Mouse (Mus musculus) CD4-positive helper T cell, adult 2 months (primary cell): ENCODE data around the gene Gatd1.
"Not testable (repeated sequence)": the region's sequence is repeated elsewhere in the genome, so short reads cannot be mapped to it uniquely, and the experiment has no call there.

Experiments
- DNase-seq: peaks from one replicate; pipeline ENCODE4 v3.0.0-alpha.2; 2012; ENCODE audit warnings: low read depth, missing footprints, low spot score

The Gatd1 gene

DNA sequence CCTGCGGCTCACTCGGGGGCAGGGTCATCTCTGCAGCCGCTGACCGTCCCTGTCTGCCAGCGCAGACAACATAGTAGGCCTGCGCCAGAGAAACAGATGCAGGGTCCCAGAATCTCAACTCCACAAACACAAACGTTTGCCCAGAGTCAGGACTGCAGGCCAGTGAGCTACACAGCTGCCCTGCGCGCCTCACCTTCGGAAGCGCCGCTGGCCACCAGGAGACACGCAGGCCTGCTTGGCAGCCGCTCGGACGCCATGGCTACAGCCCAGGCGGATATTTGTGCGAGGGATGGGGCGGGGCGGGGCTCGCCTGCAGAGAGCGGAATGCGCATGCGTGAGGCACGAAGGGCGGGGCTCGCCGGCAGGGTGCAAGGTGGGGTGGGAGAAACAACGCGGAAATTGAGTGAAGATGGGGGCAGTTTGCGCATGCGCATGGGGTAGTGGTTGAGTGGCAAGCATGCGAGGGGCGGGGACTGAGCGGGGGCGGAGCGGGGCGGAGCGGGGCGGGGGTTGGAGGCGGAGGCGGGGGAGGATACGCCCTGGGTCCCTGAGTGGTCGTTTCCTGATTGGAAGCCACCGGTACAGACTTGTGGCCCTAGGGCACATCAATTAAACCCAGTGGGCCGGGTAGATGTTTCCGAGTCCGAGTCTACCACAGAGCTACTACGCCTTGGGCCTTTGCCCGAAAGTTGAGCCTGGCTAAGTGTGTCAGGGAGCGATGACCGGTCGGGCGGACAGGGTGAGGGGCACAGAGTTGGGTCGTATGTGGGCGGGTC is at the start of gene Gatd1:
Gene Gatd1, minus strand, starts transcription at position 328 of the 776 bp plus-strand sequence.
- peak; percentile 98 for DNase-seq

DNA sequence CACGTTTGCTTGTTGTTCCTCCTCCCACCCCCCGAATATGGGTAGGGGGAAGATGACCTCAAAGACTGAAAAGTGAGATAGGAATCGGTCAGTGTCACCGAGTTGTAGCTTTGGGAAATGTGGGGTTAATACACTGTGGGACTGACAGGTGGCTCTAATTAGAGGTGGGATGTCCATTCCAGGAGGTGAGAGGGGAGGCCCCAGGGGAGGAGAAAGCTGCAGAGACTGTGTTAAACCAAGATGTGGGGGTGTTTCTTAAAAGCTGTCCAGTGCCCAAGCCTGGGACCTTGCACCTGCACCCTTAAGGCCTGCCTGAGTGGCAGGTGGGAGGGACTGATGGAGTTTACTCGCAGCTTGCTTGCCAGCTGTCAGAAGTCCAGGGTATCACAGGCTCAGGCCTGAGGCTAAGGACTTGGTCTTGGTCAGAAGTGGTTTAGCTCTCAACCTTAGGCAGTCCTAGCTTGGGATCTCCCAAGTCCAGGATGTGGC is 48.4 kb upstream of the Gatd1 start:
- no peak for DNase-seq

DNA sequence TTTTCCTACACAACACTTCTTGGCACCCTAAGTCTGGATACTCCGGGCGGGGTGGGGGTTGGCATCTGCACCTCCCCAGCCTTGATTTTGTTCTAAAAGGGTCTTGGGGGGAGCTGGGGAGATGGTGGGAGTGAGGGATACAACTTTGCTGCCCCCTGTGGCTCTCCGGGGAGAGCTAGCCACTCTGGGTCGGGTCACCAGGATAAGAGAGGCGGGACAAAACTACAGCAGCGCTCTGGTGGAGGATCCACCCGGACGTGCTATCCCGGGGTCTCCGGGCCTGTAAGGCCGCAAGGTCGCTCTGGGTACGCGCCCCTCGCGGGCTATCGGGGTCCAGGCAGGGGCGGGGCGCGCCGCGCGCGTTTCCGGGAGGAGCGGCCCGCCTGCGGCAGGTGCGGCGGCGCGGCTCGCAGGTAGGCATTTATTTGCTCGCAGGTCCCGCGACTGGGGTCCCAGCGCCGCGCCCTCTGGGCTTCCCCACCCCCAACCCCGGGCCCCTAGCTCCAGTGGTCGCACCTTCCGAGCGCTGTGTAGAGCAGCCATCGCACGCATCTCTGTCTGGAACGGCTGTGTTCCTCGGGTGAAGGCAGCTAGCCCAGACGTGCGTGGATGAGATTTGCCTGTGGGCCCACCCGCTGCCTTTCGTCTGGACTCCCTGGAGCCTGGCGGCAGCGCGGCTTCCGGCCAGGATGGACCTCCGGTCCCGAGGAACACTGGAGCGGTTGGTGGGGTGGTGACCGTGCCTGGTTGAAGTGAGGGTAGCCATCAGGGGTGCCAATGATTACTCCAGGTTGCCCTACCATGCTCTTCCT is 47.8 kb upstream of the Gatd1 start:
- no peak for DNase-seq

DNA sequence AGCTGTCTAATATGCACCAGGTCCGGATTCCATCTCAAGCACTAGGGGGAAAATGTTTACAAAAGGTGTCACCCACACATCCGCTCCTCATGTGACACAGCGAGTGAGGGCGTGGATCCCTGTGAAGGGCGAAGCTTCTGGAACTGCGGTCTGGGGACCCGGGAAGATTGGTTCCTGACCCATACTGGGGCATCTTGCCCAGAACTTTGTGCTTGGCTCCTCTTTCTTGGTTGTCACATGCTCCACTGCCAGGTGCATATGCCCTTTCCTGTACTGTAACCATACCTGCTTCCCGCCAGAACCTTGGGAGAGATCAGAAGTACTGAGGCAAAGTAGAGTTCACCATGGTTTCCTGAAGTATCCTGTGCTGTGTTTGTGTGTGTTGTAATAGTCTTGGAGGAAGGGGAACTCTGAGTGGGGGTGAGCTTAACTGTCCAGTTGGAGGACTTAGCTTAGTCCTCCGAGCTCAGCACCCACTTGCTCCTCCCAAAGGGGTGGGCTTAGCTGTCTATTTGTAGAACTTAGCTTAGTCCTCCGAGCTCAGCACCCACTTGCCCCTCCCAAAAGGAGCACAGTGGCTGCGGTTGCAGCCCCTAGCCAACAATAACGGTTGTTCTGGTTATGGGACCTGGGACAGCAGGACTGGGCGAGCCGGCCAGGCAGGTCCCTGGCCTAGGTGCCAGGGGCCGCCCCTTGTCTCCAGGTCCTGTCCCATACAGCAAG is 46.6 kb upstream of the Gatd1 start, which contains the start of gene Cracr2b:
Gene Cracr2b, plus strand, starts transcription at position 704 of the 723 bp plus-strand sequence.
- no peak for DNase-seq

DNA sequence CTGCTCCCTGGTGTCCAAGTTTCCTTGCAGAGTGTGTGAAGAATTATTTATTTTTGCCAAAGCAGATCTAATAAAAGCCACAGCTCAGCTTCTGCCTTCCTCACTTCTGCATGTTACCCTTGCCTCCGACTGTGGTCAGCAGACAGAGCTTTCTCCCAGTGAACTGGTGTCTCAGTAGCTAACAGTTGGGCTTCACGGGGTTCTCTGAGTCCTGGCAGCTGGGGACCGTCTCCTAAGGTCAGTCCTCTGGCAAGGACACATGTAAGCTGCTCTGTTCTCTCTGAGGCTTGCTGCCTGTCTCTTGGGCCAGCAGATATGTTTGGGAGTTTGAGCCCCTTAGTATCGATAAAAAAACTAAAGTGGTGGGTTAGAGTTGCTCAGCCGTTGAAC is 46.1 kb upstream of the Gatd1 start:
- DNase-seq: no peak

DNA sequence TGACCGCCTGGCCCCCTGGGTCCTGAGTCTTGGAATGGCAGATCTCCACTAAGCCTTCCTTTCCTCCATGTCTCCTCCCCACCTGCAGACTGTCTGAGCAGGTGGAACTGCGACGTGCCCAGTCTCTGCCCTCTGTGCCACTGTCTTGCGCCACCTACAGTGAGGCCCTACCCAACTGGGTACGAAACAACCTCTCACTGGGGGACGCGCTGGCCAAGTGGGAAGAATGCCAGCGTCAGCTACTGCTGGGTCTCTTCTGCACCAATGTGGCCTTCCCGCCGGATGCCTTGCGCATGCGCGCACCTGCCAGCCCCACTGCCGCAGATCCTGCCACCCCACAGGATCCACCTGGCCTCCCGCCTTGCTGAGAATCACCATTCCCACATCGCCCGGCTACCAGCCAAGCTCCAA is 45.4 kb upstream of the Gatd1 start:
- DNase-seq: no peak

DNA sequence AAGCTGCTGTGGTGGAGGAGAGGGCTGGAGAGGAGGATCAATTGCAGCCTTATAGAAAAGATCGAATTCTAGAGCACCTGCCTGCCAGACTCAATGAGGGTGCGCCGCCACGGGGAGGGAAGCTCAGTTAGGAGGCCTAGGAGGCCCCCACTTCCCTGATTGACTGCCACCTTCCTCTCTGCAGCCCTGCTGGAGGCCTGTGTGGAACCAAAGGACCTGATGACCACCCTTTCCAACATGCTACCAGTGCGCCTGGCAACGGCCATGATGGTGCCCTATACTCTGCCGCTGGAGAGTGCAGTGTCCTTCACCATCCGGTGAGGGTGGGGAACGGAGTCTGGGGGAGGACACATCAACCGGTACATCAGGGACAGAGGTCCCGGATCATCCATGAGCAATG is 44.7 kb upstream of the Gatd1 start:
- DNase-seq: no peak

DNA sequence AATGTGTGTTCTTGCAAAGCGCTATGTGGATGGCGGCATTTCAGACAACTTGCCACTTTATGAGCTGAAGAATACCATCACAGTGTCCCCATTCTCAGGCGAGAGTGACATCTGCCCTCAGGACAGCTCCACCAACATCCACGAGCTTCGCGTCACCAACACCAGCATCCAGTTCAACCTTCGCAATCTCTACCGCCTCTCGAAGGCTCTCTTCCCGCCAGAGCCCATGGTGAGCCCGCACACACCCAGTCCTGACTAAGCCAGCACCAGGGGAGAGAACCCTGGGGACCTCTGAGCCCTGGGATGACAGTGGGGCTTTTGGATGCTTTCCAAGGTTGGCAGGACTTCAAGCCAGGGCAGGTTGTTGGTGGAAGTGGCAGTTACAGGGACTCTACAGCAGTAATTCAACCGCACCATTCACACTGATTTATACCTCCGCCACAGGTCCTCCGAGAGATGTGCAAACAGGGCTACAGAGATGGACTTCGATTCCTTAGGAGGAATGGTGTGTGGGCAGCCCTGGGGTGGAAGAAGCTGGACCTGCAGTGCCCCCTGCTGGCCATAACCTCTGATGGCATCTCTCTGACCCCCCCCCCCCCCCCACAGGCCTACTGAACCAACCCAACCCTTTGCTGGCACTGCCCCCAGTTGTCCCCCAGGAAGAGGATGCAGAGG is 44.2 kb upstream of the Gatd1 start:
- peak; percentile 69 for DNase-seq

DNA sequence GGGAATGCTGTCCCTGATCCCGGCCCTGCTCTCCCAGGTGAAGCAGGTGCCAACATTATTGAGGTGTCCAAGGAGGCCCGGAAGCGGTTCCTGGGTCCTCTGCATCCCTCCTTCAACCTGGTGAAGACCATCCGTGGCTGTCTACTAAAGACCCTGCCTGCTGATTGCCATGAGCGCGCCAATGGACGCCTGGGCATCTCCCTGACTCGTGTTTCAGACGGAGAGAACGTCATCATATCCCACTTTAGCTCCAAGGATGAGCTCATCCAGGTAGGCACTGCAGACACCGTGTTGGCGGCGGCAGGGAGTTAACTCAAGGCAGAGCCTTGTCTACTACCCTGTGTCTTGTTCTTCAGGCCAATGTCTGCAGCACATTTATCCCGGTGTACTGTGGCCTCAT is 43.3 kb upstream of the Gatd1 start:
- DNase-seq: no peak

DNA sequence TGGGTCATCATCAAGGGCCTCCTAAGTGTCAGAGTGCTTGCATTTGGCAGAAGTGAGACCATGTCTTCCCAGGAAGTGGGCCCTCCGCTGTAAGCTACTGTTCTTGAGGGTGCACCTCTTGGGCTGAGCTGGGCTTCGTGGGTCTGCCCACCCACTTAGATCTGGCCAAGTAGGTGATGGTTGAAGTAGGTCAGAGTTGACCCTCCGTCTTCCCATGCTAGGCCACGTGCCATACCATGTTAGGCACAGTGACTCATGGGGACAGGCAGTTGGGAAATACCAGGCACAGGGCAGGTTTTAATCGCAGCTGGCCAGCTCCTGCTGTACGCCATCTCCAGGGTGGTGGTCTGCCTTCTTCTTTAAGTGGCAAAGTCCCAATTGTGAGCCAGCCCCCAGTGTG is 42.8 kb upstream of the Gatd1 start:
- DNase-seq: no peak

DNA sequence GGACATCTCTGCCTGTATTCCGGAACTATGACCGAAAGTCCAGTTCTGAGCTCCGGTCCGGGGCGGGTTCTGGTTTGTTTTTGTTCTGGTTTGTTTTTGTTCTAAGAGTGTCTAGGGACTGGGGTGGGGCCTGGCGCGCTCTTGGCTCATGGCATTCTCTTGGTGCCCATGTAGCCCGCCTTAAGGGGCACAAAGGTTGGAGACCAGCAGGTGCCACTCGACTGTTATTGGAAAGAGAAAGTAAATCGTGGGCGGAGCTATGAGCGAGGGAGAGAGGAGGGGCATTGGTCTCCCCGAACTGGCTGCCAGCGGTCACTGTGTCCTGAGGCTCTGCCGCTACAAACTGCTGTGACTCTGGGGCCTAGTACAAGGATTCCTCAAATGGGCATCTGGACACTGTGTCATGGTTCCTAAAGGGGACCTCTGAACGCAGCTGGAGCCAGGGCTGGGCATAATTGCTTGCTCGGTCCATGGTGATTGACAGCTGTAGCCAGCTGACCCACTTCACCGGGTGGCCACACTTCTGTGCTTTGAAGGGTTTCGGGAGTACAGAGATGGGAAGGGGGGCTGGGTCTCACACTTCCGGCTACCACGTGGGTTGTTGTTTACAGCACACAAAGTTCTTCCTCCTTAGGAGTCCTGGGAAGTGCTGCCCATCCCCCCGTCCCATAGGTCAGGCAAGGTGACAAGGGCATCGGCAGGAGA is 41.8 kb upstream of the Gatd1 start:
- DNase-seq: peak; percentile 74

DNA sequence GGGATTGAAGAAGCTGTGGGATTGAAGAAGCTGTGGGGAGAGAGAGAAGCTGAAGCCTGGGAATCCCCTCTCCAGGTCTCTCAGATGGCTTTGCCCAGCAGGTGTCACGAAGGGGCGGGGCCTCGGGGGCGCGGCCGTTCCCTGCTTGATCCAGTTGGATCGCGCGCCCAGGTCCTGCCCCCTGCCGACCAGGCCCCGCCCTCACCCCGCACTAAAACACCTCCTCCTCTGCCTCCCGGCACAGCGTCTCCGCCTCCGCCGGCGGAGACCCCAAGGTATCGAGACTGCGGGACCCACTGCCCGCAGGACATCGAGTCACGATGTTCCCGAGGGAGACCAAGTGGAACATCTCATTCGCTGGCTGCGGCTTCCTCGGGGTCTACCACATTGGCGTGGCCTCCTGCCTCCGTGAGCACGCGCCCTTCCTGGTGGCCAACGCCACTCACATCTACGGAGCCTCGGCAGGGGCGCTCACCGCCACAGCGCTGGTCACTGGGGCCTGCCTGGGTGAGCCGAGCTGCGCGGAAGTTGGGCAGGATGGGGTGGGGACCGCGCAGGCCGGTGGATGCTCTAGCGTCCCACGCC is 41.1 kb upstream of the Gatd1 start, which contains the start of gene Pnpla2:
Gene Pnpla2, plus strand, starts transcription at position 232 of the 585 bp plus-strand sequence.
- peak; percentile 95 for DNase-seq

DNA sequence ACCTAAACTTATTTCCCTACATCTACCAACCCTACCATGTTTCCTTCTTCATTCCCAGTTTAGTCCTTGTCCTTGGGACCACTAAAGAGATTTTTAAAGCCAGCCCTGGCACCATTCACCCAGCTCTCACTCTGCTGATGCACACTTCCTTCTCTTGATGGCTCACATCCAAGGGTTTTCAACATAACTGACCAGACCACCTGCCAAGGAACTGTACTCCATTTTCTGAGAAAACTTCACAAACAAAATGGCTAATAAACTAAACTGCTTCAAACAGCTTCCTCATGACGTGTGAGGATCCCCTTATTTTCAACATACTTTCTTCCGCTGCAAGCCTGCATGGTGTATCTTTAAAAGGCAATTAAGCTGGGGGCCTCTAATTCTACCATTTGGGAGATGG is 39.7 kb upstream of the Gatd1 start:
- DNase-seq: no peak

DNA sequence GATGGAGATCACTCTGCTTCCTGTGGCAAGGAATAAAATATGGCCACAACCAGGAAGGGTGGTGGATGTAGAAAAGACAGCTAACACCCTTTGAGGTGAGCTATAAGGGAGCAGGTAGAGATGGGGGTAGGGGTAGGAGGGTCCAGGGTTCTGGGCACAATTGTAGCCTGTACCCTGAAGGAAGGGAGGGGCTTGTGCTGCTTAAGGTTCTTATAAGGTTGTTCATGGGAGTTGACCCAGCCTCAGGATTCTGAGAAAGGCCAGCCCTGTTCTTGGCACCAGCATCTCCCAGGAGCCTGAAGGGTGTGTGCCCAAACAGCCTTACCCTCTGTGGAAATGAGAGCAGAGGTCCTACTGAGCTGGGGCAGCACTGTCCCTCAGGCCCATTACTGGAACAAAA is 38.0 kb upstream of the Gatd1 start:
- no peak for DNase-seq

DNA sequence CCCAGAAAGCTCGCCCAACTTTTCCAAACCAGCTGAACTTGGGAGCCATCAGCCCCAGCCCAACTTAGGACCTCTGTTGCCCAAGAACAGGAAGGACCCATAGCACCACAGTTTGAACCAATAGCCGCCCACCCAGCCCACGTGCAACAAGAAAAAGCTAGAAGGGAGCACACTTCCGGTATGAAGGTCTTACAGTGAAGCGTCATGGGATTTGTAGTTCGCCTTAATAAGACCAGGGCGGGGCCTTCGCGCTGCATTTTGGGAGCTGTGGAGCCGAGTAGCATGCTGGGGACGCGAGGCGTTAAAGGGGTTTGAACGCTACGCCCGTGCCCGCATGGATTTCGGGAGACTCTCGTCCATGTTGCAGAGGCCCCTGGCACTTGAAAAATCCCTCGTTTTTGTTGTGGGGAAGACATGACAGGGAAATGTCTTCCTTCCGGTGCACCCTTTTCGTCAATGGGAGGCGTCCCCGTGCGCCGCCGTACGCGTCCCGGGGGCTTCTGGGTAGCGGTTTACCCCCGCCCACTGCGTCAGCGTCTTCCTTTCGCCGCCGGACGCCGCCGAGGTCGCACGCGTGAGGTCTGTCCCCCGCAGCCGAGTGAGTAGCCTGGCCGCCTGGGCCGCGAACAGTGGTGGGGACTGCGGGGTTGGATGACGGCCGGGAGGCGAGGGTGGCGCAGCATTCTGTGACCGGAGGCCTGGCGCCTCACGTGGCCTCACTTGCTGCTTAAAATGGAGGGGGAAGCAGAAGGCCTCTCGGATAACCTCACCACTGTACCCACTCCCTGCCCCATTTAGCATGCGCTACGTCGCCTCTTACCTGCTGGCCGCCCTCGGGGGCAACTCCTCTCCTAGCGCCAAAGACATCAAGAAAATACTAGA is 33.4 kb upstream of the Gatd1 start, which contains the start of gene Rplp2:
Gene Rplp2, plus strand, starts transcription at position 261 of the 882 bp plus-strand sequence.
- DNase-seq: peak; percentile 95

DNA sequence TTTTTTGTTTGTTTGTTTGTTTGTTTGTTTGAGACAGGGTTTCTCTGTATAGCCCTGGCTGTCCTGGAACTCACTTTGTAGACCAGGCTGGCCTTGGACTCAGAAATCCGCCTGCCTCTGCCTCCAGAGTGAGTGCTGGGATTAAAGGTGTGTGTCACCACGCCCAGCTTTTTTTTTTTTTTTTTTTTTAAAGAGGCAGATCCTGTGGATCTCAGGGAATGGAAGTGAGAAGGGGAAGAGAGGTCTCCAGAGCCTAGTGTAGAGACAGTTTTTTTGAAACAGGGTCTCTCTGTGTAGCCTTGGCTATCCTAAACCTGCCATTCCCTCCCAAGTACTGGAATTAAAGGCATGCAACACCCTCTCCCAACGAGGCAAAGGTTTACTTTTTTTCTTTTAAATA is 32.4 kb upstream of the Gatd1 start:
- DNase-seq: not testable (repeated sequence)

DNA sequence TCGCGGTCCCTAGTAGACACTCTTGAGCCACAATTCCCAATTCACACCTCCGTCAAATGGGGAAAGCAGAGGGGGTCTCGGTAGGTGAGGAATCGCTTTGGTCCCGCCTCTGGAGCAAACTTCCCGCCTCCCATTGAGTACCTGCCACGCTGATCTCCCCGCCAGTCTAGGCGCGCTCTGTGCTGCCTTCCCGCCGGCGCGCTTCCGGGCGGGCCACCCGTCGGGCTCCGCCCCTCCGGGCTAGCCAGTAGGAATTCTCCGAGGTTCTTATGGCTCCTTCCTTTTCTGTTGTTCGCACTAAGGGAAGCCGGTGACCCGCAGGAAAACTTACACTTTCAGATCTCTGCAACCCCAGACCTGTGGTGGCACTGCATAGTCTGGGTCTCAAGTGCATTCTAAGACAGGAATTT is 29.9 kb upstream of the Gatd1 start, which contains the start of gene Pidd1:
Gene Pidd1, minus strand, starts transcription at position 198 of the 410 bp plus-strand sequence.
- DNase-seq: peak; percentile 77

DNA sequence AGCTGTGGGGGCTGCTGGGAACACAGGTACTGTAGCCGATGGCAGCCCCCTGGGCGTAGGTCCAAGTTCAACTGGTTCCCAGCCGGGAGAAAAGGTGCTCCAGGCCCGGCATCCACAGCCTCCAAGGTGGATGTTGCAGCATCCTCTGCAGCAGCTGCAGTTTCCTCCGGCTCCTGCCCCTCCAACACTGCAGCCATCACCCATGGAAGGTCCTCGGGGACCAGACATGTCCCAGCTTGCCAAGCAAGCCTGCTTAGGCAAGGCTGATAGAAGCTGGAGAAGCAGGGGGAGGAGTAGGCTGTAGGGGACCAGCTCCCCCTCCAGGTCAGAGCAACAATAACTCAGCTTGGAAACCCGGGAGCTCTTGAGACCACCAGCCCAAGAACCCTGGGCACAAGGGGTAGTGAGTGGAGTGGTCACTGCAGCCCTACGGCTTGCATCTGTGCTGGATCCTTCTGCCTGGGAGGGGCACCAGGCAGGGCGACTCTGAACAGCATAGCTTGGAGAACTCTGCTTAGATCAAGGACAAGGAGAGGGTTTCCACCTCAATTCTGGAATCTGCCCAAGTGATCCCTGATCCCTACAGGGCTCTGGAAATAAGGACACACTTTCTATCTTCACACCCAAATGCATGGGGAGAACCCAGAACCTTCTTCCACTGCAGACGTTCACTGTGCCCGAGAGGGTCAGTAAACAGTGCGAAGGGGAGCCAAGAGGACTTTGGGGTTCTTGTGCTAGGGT is 29.3 kb upstream of the Gatd1 start:
- peak; percentile 34 for DNase-seq
